Mouse (Mus musculus): ENCODE data around the gene Slf2. TPM values are rescaled to one million over a fixed set of nuclear protein-coding genes. Genes with fewer than 3 reads are reported as not detected.
A peak's percentile ranks its signal among the peaks of the same experiment; 100 is the strongest.

The Slf2 gene
- total RNA-seq, 2 experiments from 2014 or later: 26.4 to 26.8 TPM

DNA sequence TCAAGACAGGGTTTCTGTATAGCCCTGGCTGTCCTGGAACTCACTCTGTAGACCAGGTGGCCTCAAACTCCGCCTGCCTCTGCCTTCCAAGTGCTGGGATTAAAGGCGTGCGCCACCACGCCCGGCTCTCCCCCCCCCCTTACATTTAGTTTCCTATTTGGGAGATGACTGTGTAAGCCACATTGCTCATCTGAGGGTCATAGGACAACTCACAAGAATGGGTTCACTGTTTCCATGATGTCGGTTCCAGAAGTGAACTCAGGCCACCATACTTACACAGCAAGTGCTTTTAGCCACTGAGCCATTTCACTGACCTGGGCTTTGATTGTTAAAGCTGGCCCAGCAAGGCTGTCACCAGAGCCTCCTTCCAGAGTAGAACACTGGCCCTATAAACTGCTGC is 46.2 kb downstream of the Slf2 start:
- no peak for DNase-seq
- intact Hi-C loops (cut with DNase I): loop anchor here (5.0 kb wide), 1 partner anchor 35 kb away; no protein-coding TSS in a partner anchor

DNA sequence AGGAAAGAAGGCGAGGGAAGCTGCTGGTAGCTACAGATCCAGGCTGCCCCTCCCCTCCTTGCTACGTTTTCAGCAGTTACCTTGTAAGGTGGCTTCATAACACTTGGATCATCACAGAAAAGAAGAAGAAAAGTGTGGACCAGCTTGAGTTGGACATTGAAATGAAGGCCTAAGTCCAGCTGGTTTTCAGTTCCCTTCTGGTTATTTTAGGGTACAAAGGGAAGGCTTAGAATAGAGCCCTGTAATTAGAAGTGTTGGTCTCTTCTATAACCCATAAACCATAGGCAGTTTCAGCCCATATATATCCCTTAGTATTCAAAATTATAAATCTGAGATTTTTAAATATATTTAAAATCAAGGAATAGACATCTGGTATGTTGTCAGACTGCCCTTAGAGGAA is 49.8 kb downstream of the Slf2 start:
- intact Hi-C loops (cut with DNase I): no loop called here
- DNase-seq: no peak

DNA sequence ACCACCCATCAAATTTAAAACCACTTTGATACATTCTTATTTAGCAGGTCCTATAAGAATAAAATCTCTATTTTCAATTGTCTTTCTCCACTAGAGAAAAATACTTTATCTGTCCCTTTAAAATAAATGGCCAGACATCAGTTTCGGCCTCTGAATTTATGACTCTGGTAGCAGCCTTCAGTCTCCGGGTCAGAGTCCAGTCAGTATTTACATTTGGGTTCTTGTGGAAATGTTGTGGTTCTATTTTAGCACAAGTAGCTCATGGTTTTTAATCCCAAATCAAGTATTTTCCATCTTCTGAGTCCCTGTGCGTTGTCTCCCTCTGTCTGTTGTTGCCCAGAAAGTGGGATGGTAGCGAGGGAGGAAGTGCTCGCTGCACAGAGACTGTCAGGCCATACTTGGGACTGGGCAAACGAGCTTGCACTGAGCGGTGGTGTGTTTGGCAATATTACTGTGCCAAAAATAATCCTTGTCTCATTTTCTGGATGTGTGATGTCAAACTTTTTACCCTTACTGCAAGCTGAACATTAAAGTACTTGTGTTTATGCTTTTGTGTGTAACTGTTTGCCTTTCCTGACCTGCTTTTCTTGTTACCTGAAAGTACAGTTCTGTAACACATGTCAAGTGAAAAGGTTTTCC is 51.6 kb downstream of the Slf2 start:
- intact Hi-C loops (cut with DNase I): no loop called here
- no peak for DNase-seq

DNA sequence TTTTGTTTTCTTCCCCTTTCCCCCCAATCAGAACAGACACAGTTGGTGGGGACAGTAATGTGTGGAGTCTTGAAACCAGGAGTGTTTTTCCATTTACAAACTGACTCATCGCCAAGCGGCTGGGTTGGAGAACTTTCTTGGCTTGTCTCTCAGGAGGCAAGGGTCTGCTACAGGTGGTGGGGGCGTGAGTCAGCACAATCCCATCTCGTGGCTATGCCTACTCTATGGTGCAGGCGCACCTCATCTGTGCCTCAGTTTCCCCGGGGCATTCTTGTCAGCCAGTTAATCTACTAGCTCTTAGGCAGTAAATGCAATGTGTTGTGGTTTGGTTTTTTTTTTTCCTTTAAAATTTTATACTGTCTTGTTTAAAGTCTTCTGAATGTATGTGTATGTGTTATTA is 52.4 kb downstream of the Slf2 start:
- intact Hi-C loops (cut with DNase I): no loop called here
- no peak for DNase-seq

DNA sequence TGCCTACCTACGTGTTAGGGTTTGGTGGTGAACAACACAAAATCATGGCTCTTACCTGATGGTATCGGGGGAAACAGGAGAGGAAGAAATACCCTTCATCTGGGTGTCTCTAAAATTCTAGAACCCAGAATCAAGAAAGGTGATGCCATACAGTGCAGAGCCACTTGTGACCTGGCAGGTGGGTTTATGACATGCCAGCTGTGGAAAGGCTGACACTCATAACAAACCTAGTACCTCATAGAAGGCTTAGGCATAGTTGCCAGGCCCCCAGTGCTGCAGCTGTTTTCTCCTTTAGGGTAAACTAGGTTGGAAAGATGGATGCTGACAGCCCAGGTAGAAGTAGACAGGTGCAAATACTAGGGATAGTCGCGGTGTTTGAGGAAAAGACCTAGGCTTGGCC is 53.5 kb downstream of the Slf2 start:
- DNase-seq: no peak

GRCm38 (mm10) chr19:44985159-44985988 is 54.4 kb downstream of the Slf2 start:
- intact Hi-C loops (cut with DNase I): no loop called here
- no peak for DNase-seq

More for the DNA sequence above, 53.5 kb downstream of the Slf2 start:
- intact Hi-C loops (cut with DNase I): no loop called here

DNA sequence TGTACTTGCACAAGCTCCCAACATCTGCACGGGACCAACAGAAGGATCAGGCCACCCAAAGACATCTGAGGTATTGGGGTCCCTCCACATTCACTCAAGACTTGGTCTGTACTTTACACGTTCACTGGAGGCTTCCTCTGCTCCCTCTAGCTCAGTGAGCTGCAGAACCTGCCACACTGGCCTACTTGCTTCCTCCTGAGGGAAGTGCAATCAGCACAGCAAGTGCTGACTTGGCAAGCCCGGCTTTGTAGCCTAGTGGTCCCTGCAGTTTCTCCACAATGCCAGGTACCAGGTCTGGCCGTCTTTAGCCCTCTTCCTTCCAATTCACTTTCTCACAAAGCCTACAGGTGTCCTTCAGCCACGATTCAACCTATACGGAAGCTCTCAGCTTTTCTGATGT is 56.1 kb downstream of the Slf2 start:
- no peak for DNase-seq
- intact Hi-C loops (cut with DNase I): no loop called here

GRCm38 (mm10) chr19:44987851-44988250 is 56.9 kb downstream of the Slf2 start:
- intact Hi-C loops (cut with DNase I): no loop called here
- no peak for DNase-seq

DNA sequence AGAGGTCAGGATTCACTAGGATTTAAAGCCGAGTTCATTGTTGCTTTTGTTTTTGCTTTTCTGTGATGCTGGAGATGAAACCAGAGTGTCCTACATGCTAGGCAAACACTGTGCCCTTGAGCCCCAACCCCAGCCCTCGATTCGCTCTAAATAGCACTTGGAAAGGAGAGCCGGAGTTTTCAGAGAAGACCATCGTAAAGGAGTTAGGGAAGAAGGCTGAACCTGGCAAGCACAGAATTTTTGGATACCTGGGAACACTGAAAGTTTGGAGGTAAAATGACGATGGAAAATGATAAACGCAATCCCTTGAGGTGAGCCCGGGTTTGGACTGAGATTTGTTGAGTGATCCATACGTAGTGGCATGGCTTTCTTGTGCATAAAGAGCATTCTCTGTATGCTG is 57.4 kb downstream of the Slf2 start:
- intact Hi-C loops (cut with DNase I): no loop called here
- no peak for DNase-seq

GRCm38 (mm10) chr19:44988831-44989566 is 58.0 kb downstream of the Slf2 start, which contains the start of gene Sema4g:
Gene Sema4g (plus strand): TSS chr19:44989101.
- DNase-seq: peak; percentile 30 to 50
- intact Hi-C loops (cut with DNase I): loop anchor here (1.0 kb wide), 1 partner anchor 42 kb away; no protein-coding TSS in a partner anchor

DNA sequence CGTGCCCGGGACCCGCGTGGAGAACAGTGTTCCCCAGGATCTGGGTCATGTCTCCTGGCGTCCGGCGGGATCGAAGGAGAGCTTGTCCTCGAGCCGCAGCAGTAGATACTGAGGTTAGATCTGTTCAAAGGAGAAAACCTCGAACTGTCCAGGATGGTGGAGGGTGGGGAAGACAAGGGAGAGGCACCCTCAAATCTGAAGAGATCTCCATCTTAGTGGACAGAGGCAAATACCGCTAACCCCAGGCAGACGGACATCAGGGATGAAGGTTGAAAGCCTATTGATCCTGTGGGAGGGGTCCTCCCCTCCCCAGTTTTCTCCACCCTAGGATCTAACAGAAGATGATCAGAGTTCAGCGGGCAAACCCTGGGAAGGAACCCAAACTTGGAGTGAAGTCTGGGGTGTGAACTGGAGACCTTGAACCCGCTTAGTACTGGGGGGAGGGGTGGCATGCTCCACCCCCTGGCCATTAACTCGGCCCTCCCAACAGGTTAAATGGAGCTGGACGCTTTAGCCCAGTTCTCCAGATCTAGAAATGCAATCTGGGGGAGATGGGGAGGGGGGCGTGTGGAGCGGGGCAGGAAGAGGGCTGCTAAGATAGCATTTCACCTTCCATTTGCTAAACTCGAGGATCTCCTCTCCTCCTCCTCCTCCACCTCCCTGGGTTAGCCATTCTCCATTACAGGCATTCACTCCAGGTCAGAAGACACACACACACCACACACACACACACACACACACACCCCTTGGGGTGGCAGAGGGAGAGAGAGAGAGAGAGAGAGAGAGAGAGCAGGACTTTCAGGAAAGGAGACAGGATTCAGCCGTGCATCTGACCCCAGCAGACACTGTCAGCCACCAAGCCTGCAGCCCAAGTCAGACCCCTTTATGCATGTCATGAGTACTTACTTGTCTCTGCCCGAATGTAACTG is 58.9 kb downstream of the Slf2 start:
- intact Hi-C loops (cut with DNase I): loop anchor here (1.0 kb wide), 1 partner anchor 41 kb away; no protein-coding TSS in a partner anchor
- no peak for DNase-seq

GRCm38 (mm10) chr19:44991031-44991430 is 60.1 kb downstream of the Slf2 start:
- no peak for DNase-seq
- intact Hi-C loops (cut with DNase I): no loop called here

GRCm38 (mm10) chr19:44992246-44992645 is 61.3 kb downstream of the Slf2 start:
- DNase-seq: no peak
- intact Hi-C loops (cut with DNase I): no loop called here

- no peak for DNase-seq
- intact Hi-C loops (cut with DNase I): no loop called here
Measured at GRCm38 (mm10) chr19:44992712-44993111, 61.8 kb downstream of the Slf2 start.

DNA sequence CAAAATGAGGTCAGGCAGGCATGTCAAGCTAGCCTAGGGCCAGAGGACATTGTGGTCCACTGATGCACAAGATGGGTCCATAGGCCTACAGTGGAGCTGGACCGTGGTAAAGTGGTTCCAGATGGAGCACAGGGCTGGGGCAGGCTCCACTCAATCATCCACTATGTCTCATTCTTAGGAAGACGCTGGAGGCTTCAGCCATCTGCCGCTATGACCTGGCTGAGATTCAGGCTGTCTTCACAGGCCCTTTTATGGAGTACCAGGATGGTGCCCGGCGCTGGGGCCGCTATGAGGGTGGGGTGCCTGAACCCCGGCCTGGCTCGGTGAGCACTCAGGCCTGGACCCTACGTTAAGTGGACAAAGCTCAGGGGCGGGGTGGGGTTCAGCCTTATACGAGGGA is 66.8 kb downstream of the Slf2 start:
- intact Hi-C loops (cut with DNase I): no loop called here
- DNase-seq: no peak

- intact Hi-C loops (cut with DNase I): no loop called here
- DNase-seq: no peak
Measured at GRCm38 (mm10) chr19:44999647-45000046, 68.7 kb downstream of the Slf2 start.

DNA sequence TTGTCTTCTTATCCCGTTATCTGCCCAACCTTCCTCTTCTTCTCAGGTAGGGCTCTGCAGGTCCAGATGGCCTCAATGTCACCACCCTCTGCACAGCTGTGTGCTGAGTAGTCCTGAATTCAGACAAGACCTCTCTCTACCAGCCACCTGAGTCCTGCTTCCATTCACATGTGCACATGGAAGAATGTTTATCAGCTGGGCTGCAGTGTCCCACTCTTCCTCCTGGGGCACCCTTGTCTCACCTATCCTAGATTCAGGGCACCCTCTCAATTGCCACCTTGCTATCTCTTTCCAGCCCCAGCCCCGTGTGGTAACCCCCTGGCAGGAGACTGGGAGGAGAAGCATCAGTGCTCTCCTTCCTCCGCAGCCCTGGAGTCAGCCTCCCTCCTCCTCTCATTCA is 71.3 kb downstream of the Slf2 start:
- intact Hi-C loops (cut with DNase I): no loop called here
- DNase-seq: no peak

DNA sequence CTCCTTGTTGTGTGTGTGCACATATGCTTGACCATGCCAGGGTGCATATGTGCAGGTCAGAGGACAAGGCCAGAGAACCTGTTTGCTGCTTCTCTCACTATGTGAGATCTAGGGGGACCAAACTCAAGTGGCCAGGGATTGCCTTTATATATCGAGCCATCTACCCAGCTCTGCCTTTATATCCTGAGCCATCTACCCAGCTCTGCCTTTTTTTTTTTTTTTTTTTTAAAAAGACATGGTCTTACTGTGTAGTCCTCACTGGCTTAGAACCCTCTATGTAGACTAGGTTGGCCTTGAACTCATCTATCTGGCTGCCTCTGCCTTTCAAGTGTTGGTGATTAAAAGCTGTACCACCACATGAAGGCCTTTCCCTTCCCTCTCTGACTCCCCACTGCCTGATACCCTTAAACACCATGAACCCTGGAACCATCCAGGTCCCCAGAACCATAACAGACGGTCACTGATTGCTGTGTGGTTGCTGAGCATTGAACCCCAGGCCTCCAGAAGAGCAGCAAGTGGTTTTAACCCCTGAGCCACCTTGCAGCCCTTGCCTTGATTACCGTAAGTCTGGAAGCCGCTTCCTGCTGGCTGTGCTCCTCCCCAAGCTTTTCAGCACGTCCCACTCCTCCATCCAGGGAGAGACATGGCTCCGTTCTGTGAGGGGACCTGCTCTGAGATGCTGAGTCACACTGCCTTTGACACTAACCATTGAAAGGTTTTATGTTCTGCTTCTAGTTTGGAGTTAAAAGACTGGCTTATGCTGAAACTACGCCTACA is 73.0 kb downstream of the Slf2 start:
- DNase-seq: no peak
- intact Hi-C loops (cut with DNase I): no loop called here

- peak; percentile 33 to 53 for DNase-seq
- intact Hi-C loops (cut with DNase I): no loop called here
Measured at GRCm38 (mm10) chr19:45005444-45005843, 74.5 kb downstream of the Slf2 start, which contains the start of gene Twnk. Gene Twnk (plus strand): TSS chr19:45005663.

Measured in heart, postnatal 14 days (tissue).